Mouse (Mus musculus) hindbrain, embryonic 12.5 days (tissue): ENCODE data around the gene Prss27. TPM values are rescaled to one million over a fixed set of nuclear protein-coding genes. Genes with fewer than 3 reads are reported as not detected.
"Not testable (repeated sequence)": the region's sequence is repeated elsewhere in the genome, so short reads cannot be mapped to it uniquely, and the experiment has no call there.

ENCODE experiments used
- ATAC-seq: fragments of 200-750 bp; cut with Nextera tagmentation; 2 replicates; pipeline ENCODE4 v1.8.0; 2017; ENCODE audit warnings: moderate TSS enrichment; ENCODE audit not compliant: low FRiP score
- H3K27ac ChIP-seq: fragments of 300-500 bp; sonication (generic); 2 replicates; pipeline ENCODE4 v1.5.1; 2016; ENCODE audit warnings: mild to moderate bottlenecking
- H3K27me3 ChIP-seq: fragments of 300-500 bp; sonication (generic); 2 replicates; pipeline ENCODE4 v1.6.1; 2016; ENCODE audit warnings: mild to moderate bottlenecking
- H3K36me3 ChIP-seq: fragments of 300-500 bp; sonication (generic); 2 replicates; pipeline ENCODE4 v1.6.1; 2016; ENCODE audit warnings: mild to moderate bottlenecking
- H3K4me1 ChIP-seq: fragments of 300-500 bp; sonication (generic); 2 replicates; pipeline ENCODE4 v1.6.1; 2016
- H3K4me2 ChIP-seq: fragments of 300-500 bp; sonication (generic); replicated peaks from 2 replicates; pipeline ENCODE4 v1.6.1; 2016; ENCODE audit warnings: mild to moderate bottlenecking
- H3K4me3 ChIP-seq: fragments of 300-500 bp; sonication (generic); 2 replicates; pipeline ENCODE4 v1.5.1; 2016; ENCODE audit warnings: mild to moderate bottlenecking
- H3K9ac ChIP-seq: fragments of 300-500 bp; sonication (generic); 2 replicates; pipeline ENCODE4 v1.6.1; 2016; ENCODE audit warnings: mild to moderate bottlenecking, moderate library complexity
- H3K9me3 ChIP-seq: fragments of 300-500 bp; sonication (generic); replicated peaks from 2 replicates; pipeline ENCODE4 v1.6.1; 2016; ENCODE audit warnings: mild to moderate bottlenecking
- WGBS: fragments of 180-500 bp; shearing (Covaris S2); methylation state at CpG from one replicate; pipeline ENCODE4 v1.1.7; 2016; 5-methylcytosine and 5-hydroxymethylcytosine counted together
- microRNA-seq: library from miRNA; unstranded; fragments of <30 nt; microRNA quantifications from one replicate; pipeline ENCODE4, GENCODE M21; 2017
- polyA plus RNA-seq: library from polyadenylated mRNA; unstranded; fragments of >200 nt; fragmentation: Nextera tagmentation; extraction: Ambion mirVana; gene quantifications from 2 replicates; pipeline ENCODE4 v1.2.1, GENCODE M21; 2016

The Prss27 gene
- polyA plus RNA-seq, 1 experiment from 2014 or later: 0.34 TPM

DNA sequence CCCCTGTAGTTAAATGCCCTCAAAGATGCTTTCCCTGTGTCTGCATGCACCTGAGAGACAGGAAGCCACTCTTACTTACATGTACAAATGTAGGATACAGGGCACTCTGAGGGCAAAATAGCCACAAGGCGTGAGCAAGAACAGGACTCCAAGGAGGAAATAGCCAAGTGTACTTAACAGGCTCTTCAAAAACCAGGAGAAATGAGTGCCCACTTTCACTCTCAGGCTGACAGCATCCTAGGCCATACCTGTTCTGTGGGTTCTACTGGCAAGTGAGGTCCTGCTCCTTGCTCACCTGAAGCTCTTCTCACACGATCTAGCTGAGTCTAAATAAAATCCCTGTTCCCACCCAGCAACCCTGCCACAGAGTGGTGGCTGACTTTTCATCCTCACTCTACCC is 39.2 kb downstream of the Prss27 start:
- Histone ChIP-seq H3K27ac (no peak overlapping the region), H3K9ac (no peak overlapping the region), H3K4me2 (no peak overlapping the region), H3K27me3 (no peaks in the 10 kb centered on the region), H3K4me1 (peaks cover 4% of the 10 kb centered on the region), H3K36me3 (peaks cover 31% of the 10 kb centered on the region), H3K4me3 (no peak overlapping the region), H3K9me3 (no peaks in the 10 kb centered on the region)
- 89% methylated on average over 2 of the region's 2 CpGs for WGBS
- ATAC-seq: no peak

DNA sequence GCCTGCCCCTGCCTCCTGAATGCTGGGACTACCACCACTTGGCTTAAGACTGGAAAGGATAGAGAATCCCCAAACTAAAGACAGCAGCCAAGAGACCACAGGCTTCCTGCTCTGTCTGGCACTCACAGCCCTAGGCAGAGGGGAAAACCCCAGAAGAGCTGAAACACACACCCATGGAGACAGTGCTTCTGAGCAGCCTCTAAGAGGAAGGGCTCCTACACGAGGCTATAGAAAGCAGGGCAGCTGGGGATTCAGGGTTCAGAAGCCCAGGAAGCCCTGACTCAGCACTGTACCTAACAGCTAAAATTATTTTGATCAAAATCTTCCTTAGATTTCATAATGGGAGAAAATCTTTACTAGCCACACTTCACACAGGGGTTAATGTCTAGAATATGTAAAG is 46.6 kb downstream of the Prss27 start:
- WGBS: 65% methylated on average over 1 of the region's 1 CpGs
- Histone ChIP-seq H3K36me3 (peaks cover 50% of the 10 kb centered on the region), H3K4me2 (no peak overlapping the region), H3K27ac (no peak overlapping the region), H3K4me3 (no peak overlapping the region), H3K9me3 (no peaks in the 10 kb centered on the region), H3K4me1 (no peaks in the 10 kb centered on the region), H3K9ac (no peak overlapping the region), H3K27me3 (no peaks in the 10 kb centered on the region)
- no peak for ATAC-seq

DNA sequence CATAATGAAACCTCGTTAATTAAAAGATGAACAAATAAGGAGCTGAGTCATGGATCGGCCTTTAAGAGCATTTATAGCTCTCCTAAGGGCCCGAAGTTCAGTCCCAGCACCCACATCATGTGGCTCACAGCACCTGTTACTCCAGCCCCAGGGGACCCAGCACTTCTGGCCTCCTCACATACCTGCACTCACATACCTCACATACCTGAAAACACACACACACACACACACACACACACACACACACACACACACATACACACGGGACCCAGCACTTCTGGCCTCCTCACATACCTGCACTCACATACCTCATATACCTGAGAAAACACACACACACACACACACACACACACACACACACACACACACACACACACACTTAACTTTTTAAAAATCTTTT is 48.5 kb downstream of the Prss27 start:
- not testable (repeated sequence) for H3K4me3 ChIP-seq, ATAC-seq
- peaks cover 55% of the 10 kb centered on the region for H3K36me3 ChIP-seq

DNA sequence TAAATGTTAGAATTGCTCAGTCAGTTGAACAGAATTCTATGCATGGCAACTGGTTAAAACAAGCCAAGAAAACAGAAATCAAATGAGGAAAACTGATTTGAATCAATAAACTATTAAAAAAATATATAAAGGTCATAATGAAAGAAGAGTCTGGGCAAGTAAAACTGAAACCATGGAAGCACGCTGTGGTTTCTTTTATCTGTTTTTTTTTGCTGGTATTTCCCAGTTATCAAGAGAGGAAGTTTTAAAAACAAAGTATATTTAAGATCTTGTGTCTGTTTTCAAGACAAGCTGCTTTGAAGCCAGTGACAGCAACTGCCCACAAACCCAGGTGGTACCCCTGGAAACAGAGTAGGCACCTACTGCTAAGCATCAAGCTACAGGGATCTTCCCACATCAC is 52.6 kb downstream of the Prss27 start:
- no peak overlapping the region for H3K9ac ChIP-seq
- no peak overlapping the region for H3K4me2 ChIP-seq
- H3K27ac ChIP-seq: no peak overlapping the region
- H3K27me3 ChIP-seq: no peaks in the 10 kb centered on the region
- H3K9me3 ChIP-seq: no peaks in the 10 kb centered on the region
- no peak overlapping the region for H3K4me3 ChIP-seq
- 97% methylated on average over 1 of the region's 1 CpGs for WGBS
- H3K36me3 ChIP-seq: peaks cover 59% of the 10 kb centered on the region
- no peak for ATAC-seq
- H3K4me1 ChIP-seq: no peaks in the 10 kb centered on the region

More for the DNA sequence above, 48.5 kb downstream of the Prss27 start:
- not testable (repeated sequence) for H3K9me3 ChIP-seq, H3K4me2 ChIP-seq, H3K9ac ChIP-seq, H3K27ac ChIP-seq, H3K27me3 ChIP-seq, H3K4me1 ChIP-seq
- 91% methylated on average over 3 of the region's 4 CpGs for WGBS

Small RNAs within 50 kb of the gene (microRNA-seq; reads per million reads assigned to microRNA genes)
- not detected for gene Gm27700

Other genes starting within 250 kb of the Prss27 start
- gene Srrm2, start 247.6 kb upstream of the Prss27 start, polyA plus RNA-seq: 670 and 682 TPM in 2 replicates
- 1,047 and 1,117 TPM in 2 replicates for gene Elob, start 209.0 kb upstream of the Prss27 start, polyA plus RNA-seq
- 0.26 TPM in 1 of 2 replicates, not detected in the other for gene Prss33, start 202.1 kb upstream of the Prss27 start, polyA plus RNA-seq
- gene Prss32, start 194.3 kb upstream of the Prss27 start, polyA plus RNA-seq: not detected in 2 replicates
- 0.72 and 1.3 TPM in 2 replicates for gene Prss41, start 194.0 kb upstream of the Prss27 start, polyA plus RNA-seq
- gene Prss21, start 170.1 kb upstream of the Prss27 start, polyA plus RNA-seq: not detected in 2 replicates
- not detected in 2 replicates for gene Dcpp1, start 157.3 kb upstream of the Prss27 start, polyA plus RNA-seq
- gene Dcpp2, start 157.3 kb upstream of the Prss27 start, polyA plus RNA-seq: not detected in 2 replicates
- not detected in 2 replicates for gene Dcpp3, start 120.7 kb upstream of the Prss27 start, polyA plus RNA-seq
- gene Sbp, start 96.5 kb upstream of the Prss27 start, polyA plus RNA-seq: not detected in 2 replicates
- gene Sbpl, start 82.9 kb upstream of the Prss27 start, polyA plus RNA-seq: not detected in 2 replicates
- gene Prss30, start 57.6 kb upstream of the Prss27 start, polyA plus RNA-seq: not detected in 2 replicates
- gene Prss22, start 40.0 kb upstream of the Prss27 start, polyA plus RNA-seq: 0.48 TPM in 1 of 2 replicates, not detected in the other
- 94.2 and 97.0 TPM in 2 replicates for gene Kctd5, start 35.3 kb downstream of the Prss27 start, polyA plus RNA-seq
- gene Pdpk1, start 112.8 kb downstream of the Prss27 start, polyA plus RNA-seq: 55.2 and 56.7 TPM in 2 replicates
- gene Amdhd2, start 125.6 kb downstream of the Prss27 start, polyA plus RNA-seq: 35.6 and 41.2 TPM in 2 replicates
- 558 and 595 TPM in 2 replicates for gene Atp6v0c, start 131.6 kb downstream of the Prss27 start, polyA plus RNA-seq
- 13.5 and 17.0 TPM in 2 replicates for gene Tbc1d24, start 167.4 kb downstream of the Prss27 start, polyA plus RNA-seq
- 10.9 and 12.1 TPM in 2 replicates for gene Ntn3, start 171.4 kb downstream of the Prss27 start, polyA plus RNA-seq
- gene Tedc2, start 182.7 kb downstream of the Prss27 start, polyA plus RNA-seq: 14.8 and 15.6 TPM in 2 replicates
- gene Ccnf, start 213.3 kb downstream of the Prss27 start, polyA plus RNA-seq: 49.2 and 53.3 TPM in 2 replicates